Mouse (Mus musculus) testis, postnatal 10 days (tissue): ENCODE results near the gene Asb12.
"Not testable (repeated sequence)": the region's sequence is repeated elsewhere in the genome, so short reads cannot be mapped to it uniquely, and the experiment has no call there.

Source experiments
- DNase-seq: peaks from one replicate; pipeline ENCODE4 v3.0.0; 2021; ENCODE audit warnings: low spot score

Asb12 gene

GRCm38 (mm10) chrX:95557887-95558286 lies at the start of gene Asb12, which contains the start of gene Pfn5:
Asb12 (minus strand) TSS chrX:95557987.
Pfn5 (plus strand) TSS chrX:95558104.
- no peak for DNase-seq

- no peak for DNase-seq
These were observed 42.8 kb upstream of the Asb12 start for GRCm38 (mm10) chrX:95600609-95601008.

- DNase-seq = no peak
These were observed 3.5 kb downstream of the Asb12 start for GRCm38 (mm10) chrX:95554321-95554720.

- DNase-seq = not testable (repeated sequence)
These were observed 22.3 kb downstream of the Asb12 start for GRCm38 (mm10) chrX:95535493-95535892.

- no peak for DNase-seq
These were observed 32.6 kb downstream of the Asb12 start for GRCm38 (mm10) chrX:95525166-95525565.

GRCm38 (mm10) chrX:95523883-95524282 lies 33.9 kb downstream of the Asb12 start:
- no peak for DNase-seq

GRCm38 (mm10) chrX:95457166-95457565 lies 100.6 kb downstream of the Asb12 start:
- DNase-seq = no peak

- DNase-seq = peak; percentile 40
These were observed 111.9 kb downstream of the Asb12 start for GRCm38 (mm10) chrX:95445866-95446265.

- DNase-seq = no peak
These were observed 112.6 kb downstream of the Asb12 start for GRCm38 (mm10) chrX:95445141-95445540.

- DNase-seq = peak; percentile 89
These were observed 113.0 kb downstream of the Asb12 start, which contains the start of gene Amer1 for GRCm38 (mm10) chrX:95444776-95445111. Amer1 (minus strand) TSS chrX:95444872.

GRCm38 (mm10) chrX:95443898-95444775 lies 113.7 kb downstream of the Asb12 start:
- DNase-seq = peak; percentile 58

GRCm38 (mm10) chrX:95443390-95443789 lies 114.4 kb downstream of the Asb12 start:
- no peak for DNase-seq

GRCm38 (mm10) chrX:95442261-95442660 lies 115.5 kb downstream of the Asb12 start:
- no peak for DNase-seq

- no peak for DNase-seq
These were observed 116.5 kb downstream of the Asb12 start for GRCm38 (mm10) chrX:95441290-95441689.

GRCm38 (mm10) chrX:95438491-95438890 lies 119.3 kb downstream of the Asb12 start:
- no peak for DNase-seq

GRCm38 (mm10) chrX:95437236-95437635 lies 120.6 kb downstream of the Asb12 start:
- DNase-seq = no peak
